Mouse (Mus musculus): ENCODE measurements around the gene Tcl1.
"Not testable (repeated sequence)": the region's sequence is repeated elsewhere in the genome, so short reads cannot be mapped to it uniquely, and the experiment has no call there.

Tcl1 gene

DNA sequence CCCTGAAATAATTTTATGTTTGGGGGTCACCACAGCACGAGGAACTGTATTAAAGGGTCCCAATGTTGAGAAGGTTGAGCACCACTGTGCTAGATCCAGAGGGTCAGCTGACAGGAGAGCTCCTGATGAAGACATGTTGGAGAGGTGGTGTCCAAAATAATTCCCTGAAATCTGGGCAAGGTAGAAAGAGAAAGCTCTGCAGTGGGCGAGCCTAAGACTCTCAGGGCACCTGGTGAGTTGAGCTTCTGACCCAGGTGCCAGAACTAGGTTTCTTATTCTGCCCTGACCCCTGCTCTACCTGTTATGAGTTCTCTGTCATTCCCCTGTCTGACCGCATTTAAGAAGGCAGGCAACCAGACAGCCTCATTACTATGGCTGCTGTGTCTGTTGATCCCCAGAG, 46.5 kb downstream of the Tcl1 start, which contains the start of gene Tcl1b5:
TSS of gene Tcl1b5 (plus strand) at position 301 of the 400 bp plus-strand sequence.
- not testable (repeated sequence) for DNase-seq

DNA sequence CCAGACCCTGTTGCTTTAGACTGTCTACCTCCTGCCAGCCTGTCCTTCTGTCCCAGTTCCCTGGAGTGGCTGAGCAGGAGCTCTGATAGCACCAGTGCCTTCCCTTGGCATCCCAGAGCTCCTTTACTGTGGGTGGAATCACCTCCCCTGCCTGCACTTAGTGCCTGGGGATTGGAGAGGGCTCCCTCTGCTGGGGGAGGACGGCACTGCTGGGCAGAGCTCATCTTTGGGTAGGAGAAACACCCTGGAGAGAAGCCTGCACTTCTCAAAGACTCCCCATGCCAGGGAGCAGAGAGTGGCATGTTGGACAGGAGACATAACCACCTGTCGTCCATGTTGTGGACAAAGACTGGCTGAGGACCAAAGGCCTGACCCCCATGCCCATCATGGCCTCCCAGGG, 48.3 kb downstream of the Tcl1 start:
- peak; percentile 75 for DNase-seq

DNA sequence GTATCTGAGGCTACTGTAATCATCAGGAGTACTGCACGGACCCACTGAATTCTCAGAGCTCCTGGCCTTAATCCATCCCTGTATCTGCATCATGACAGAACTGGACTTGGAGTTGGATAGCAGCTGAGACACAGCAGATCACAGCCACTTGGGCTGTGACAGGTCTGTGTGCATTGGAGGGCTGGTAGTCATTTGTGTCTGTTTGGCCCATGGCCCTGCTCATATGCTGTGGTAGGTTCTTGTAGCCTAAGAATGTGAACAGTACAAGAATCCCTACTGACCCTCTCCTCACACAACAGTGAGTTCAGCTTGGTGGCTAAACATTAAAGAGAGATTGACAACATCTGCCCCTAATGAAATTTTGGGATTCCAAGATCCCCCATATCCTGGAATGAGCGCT, 49.2 kb downstream of the Tcl1 start:
- no peak for DNase-seq
